Mouse (Mus musculus): ENCODE measurements around the gene Vmn2r50.
"Not testable (repeated sequence)": the region's sequence is repeated elsewhere in the genome, so short reads cannot be mapped to it uniquely, and the experiment has no call there.

Gene Vmn2r50

DNA sequence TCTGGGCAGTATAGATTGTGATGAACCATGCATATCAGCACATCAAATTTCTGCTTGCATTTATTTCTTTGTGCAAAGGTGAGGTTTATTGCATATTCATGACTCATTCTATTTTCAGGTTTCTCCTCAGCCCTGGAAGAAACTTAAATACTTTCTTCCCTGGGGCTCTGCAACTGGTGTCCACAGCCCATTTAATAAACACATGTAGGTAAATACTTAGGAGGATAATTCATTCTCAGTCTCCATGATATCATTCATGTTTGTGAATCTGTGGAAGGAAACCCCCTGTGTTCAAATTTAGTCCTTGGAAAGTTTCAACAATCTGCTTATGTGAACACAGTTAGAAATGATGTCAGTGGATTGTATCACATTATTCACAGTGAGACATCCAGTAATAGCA lies at the start of gene Vmn2r50:
Gene Vmn2r50 (minus strand): TSS at position 101 of the 400 bp plus-strand sequence.
- DNase-seq (ENCODE audit: extremely low spot score, low spot score) = not testable (repeated sequence)

DNA sequence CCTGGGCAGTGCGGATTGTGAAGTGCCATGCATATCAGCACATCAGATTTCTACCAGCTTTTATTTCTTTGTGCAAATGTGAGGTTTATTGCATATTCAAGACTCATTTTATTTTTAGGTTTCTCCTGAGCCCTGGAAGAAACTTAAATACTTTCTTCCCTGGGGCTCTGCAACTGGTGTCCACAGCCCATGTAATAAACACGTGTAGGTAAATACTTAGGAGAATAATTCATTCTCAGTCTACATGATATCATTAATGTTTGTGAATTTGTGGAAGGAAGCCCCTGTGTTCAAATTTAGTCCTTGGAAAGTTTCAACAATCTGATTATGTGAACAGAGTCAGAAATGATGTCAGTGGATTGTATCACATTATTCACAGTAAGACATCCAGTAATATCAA lies 60.9 kb downstream of the Vmn2r50 start, which contains the start of gene Vmn2r49:
Gene Vmn2r49 (minus strand): TSS at position 101 of the 400 bp plus-strand sequence.
- DNase-seq (ENCODE audit: extremely low spot score, low spot score) = not testable (repeated sequence)
